ENCODE assay signal across 22 mouse cellular contexts in genomic region chr15:21092824-21093223, GRCm38 (mm10).
"Had no signal": no experiment of that assay in that cellular context is flagged by ENCODE, and none has a peak within 500 bp of the region (broad histone marks: within the 10 kb centered on the region; RNA-seq: fewer than 3 reads in every experiment).

No protein-coding gene starts in this region.

- DNase-seq: heart, postnatal 10 days; heart, postnatal 14 days; heart, postnatal 36 days; heart, postnatal 4 days; kidney, adult 11 months; kidney, adult 18-20 months; kidney, adult 2 months; kidney, adult 8-10 months; kidney, adult 9 months; kidney, postnatal 10 days; kidney, postnatal 14 days; kidney, postnatal 25 days; kidney, postnatal 36 days; kidney, postnatal 4 days; layer of hippocampus, adult 9-11 months; layer of hippocampus, postnatal 36 days had no signal

- ATAC-seq: hindbrain, embryonic 16.5 days; hindbrain, postnatal 0 days; inflammation-experienced regulatory T-cells, adult 6 months; intestine, embryonic 15.5 days; intestine, embryonic 16.5 days; intestine, postnatal 0 days had no signal
